Mouse (Mus musculus) T-helper 17 cell (primary cell): Measurements from ENCODE around the gene Ankrd60.

Experiments used
- in situ Hi-C, 2 experiments: fragments of 300-600 bp; cut with MboI, MseI; formaldehyde crosslinking; loops; 1 replicate in 1 of 2; 2 replicates in 1 of 2; pipeline ENCODE4 v1.15.1; 2025; ENCODE audit warnings: high pct_unique_total_duplicates in 2 of 2

The Ankrd60 gene

GRCm38 (mm10) chr2:173585387-173586117 lies 7.4 kb upstream of the Ankrd60 start:
- in situ Hi-C loops = loop anchor here (10.0 kb wide), 4 partner anchors 69 to 709 kb away; partner anchors contain the start of gene Rab22a (in 1 of the 2)

DNA sequence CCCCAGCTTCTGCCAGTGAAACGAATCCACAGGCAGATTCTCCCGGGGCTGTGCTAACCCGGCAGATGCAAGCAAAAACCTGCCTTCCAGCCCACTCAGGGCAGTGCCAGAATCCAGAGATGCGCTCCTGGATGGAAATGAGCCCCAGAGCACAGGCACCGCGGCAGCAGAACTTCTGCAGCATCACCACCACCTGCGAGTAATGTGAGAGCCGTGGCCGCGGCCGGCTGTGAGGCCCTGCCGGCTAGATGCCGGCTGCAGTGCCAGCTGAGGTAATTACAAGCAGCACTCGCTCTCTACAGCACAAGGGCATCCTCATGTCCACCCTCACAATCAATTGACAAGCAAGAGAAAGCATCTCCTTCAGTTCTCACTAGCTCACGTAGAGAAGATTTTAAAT lies 6.2 kb upstream of the Ankrd60 start:
- in situ Hi-C loops = loop anchor here (10.0 kb wide), 4 partner anchors 70 to 710 kb away; partner anchors contain the start of gene Rab22a (in 1 of the 2)

GRCm38 (mm10) chr2:173583455-173583854 lies 5.3 kb upstream of the Ankrd60 start:
- in situ Hi-C loops = loop anchor here (10.0 kb wide), 4 partner anchors 71 to 711 kb away; partner anchors contain the start of gene Rab22a (in 1 of the 2)

DNA sequence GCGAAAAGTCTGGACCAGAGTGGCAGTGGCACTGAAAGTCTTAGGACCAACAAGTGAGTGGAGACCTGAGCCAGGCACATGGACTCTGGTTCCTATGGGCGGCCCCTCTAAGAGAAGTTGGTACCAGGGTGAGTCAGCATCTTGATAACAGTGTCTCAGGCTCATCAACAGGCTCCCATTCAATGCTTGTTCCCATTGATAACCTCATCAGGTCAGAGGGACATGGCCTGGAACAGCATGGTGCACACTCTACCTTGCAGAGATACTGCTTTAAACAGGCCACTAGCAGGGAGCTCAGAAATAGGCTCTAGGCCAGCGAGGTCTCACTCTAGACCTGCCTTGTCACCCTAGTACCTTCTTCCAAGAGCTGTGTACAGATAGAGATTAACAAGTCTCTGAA lies 4.7 kb upstream of the Ankrd60 start:
- in situ Hi-C loops = loop anchor here (10.0 kb wide), 4 partner anchors 72 to 712 kb away; partner anchors contain the start of gene Rab22a (in 1 of the 2)

- in situ Hi-C loops = loop anchor here (10.0 kb wide), 4 partner anchors 74 to 714 kb away; partner anchors contain the start of gene Rab22a (in 1 of the 2)
Measured at GRCm38 (mm10) chr2:173581096-173581495, 2.9 kb upstream of the Ankrd60 start.

GRCm38 (mm10) chr2:173578595-173578994 lies 430 bp upstream of the Ankrd60 start:
- in situ Hi-C loops = no loop called here

DNA sequence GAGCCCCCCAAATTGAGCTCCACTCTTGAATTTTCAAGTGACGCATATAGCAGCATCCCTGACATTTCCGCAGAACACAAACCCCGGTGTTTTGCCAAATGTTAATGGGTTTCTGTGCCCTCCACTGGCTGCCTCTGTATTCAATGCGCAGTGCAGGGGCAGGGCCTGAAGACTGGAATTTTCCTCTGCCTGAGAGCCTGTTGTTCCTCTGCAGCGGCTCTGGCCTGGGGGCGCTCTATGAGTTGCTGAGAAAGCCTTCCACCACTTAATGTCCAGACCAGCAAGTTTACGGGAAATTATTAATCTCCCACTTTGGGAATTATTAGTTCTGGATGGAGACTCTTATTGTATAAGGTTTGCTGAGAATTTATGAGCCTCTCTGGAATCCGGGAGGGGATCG lies 14.0 kb downstream of the Ankrd60 start:
- in situ Hi-C loops = no loop called here

GRCm38 (mm10) chr2:173563336-173563735 lies 14.8 kb downstream of the Ankrd60 start:
- in situ Hi-C loops = no loop called here

DNA sequence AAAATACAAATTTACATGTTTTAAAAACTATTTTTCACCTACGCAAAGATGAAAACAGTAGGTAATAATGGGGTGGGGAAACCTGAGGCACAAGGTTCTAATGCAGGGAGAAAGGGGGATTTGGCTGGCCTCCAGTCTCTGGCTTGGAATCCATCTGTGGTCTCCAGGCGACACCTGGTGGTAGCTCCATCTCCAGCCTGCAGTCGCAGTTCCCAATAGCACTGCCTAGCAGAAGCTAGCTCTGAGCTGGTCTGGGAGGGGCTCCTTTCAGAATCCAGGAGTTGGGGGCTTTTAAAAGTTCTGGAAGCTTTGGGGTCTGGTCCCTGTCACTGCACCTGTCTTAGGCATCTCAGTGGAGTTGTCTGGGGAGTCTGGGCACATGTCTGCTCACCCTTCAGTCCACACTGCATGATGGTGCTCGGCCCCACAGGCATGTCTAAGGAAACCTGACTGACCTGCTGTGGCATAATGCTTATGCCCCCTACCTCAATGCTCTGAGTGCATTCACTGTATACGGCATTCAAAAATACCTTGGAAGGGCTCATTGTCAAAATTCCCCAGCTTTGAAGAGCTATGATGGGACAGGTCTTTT lies 16.2 kb downstream of the Ankrd60 start:
- in situ Hi-C loops = no loop called here

- in situ Hi-C loops = no loop called here
Measured at GRCm38 (mm10) chr2:173558754-173559396, 19.3 kb downstream of the Ankrd60 start.

GRCm38 (mm10) chr2:173553863-173554262 lies 24.3 kb downstream of the Ankrd60 start:
- in situ Hi-C loops = loop anchor here in 1 of 2 experiments (5.0 kb wide), 1 partner anchor 447 kb away; no protein-coding TSS in a partner anchor

DNA sequence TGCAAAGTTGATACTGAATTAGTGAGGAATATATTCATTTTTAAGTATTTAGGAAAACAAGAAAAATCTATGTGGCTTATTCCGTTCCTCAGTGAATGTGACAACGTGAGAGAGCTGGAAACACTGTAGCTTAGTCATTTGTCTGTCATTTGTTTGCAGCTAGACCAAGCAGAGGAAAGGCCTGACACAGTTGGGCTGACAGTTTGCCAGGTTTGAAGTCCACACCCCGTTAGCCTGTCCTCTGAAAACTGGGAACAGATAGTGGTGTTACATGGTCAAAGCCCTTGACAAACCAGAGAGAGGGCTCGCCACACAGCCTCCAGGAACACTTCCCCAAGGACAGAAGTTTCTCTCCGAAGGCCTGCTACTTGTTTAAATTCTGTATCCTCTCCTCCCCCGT lies 27.5 kb downstream of the Ankrd60 start:
- in situ Hi-C loops = loop anchor here in 1 of 2 experiments (5.0 kb wide), 1 partner anchor 443 kb away; no protein-coding TSS in a partner anchor

DNA sequence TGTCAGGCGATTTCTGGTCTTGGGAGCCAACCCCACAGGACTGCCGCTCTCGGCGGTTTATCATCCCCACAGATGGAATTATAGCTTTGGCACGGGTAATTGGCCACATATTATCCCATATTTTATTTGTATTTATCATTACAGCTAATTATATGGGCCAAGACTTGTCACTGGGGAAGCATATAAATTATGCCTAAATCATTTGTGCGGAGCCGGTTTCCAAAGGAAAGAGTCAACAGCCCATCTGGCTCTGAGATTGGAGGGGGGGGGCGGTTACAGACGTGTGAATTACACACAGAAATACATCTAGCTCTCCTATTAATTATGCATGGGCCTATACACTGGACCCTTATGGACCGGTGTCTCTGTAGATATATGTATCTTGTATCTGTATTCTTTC lies 28.9 kb downstream of the Ankrd60 start:
- in situ Hi-C loops = loop anchor here (5.0 kb wide), 3 partner anchors 367 to 442 kb away; no protein-coding TSS in a partner anchor

DNA sequence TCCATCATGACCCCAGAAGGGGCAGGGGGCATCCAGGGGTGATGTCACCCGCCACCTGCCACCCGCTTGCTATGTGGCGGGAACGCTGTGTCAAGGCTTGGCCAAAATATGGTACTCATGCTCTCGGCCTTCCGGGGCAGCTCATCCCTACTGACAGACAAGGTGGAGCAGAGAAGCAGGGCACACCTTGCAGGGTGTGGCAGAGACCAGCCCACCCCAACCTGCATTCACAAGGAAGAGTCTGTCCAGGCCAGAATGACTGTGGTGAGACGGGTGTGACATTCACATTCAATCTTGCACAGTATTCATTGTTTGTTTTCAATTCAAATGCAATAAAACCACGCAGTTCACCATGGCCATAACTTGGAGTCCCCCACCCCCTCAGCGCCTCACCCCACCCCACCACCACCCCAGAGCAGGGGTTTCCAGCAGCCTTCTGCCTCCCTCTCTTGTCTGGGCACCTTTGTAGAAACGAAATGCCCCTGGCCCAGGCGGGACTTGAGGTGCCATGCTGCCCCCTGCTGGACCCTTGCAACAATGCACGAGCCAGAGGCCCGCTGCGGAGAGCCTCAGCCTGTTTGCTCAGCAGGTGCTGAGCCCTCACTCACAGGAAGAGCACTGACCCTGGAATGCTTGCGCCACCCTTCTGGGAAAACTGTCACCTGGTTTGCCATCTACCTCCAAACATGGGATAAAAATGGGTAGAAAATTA lies 32.0 kb downstream of the Ankrd60 start:
- in situ Hi-C loops = loop anchor here (5.0 kb wide), 3 partner anchors 364 to 439 kb away; no protein-coding TSS in a partner anchor

GRCm38 (mm10) chr2:173542716-173543115 lies 35.4 kb downstream of the Ankrd60 start:
- in situ Hi-C loops = no loop called here

GRCm38 (mm10) chr2:173541748-173542147 lies 36.4 kb downstream of the Ankrd60 start:
- in situ Hi-C loops = no loop called here

DNA sequence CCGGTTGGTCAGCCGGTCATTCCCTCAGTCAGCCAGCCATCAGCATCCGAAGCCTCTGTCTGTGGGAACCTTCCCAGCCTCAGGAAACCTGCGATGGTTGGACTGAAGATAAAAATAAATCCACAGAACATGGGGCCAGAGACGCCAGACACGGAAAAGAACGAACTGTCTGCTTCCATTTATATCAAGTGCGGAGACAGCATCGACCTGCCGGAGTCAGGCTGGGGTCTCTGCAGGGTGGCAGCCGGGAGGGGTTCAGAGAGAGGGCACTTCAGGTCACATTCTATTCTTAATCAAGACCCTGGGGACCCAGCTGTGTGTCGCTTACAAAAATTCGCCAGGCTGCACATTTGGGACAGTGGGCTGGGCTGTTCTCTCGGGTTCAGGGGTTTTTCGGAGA lies 38.4 kb downstream of the Ankrd60 start:
- in situ Hi-C loops = no loop called here

DNA sequence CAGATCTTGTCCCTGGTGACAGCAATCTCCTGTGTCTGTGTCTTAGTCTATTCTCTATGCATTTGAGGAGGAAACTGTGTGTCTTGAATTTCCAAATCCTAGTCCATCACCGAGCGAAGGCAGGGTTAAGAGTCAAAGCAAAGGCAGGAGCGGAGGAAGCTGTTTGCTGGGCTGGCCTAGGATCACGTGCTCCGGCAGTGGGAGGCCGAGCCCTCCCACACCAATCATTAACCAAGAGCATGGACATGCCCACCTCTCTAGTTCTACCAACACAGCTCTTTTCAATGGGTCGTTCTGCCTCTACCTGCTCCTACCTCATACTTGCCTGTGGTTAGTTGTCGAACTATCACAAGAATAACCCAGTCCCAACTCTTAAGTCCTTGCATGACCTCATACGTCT lies 42.3 kb downstream of the Ankrd60 start:
- in situ Hi-C loops = no loop called here

GRCm38 (mm10) chr2:173535390-173535789 lies 42.8 kb downstream of the Ankrd60 start:
- in situ Hi-C loops = no loop called here

- in situ Hi-C loops = no loop called here
Measured at GRCm38 (mm10) chr2:173534581-173534980, 43.6 kb downstream of the Ankrd60 start.

DNA sequence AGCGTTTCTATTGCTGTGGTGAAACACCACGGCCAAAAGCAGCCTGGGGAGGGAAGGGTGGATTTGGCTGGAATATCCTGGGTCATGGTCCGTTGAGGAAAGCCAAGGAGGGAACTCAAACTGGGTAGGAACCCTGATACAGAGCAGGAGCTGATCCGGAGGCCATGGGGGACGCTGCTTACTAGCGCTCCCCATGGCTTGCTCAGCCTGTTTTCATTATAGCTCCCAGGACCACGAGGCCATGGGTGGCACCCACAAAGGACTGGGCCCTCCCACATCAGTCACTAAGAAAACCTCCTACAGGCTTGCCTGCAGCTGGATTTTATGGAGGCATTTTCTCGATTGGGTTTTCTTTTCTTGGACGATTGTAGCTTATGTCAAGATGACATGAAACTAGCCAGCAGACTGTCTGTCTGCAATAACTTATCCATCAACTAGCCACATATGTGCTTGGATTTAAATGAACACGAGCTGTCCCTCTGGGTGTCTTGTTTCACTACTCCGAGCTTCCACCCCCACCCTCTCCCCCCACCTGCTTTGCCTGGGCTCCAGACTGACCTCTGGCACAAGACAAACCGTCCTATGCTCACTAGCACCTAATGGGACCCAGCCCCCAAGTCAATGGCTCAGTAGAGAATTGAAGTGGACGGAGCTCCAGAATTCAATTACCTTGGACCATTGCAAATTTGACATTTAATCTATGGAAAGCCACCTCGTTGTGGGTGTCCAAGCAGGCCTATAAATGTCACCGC lies 45.3 kb downstream of the Ankrd60 start:
- in situ Hi-C loops = no loop called here
